Mouse (Mus musculus): ENCODE data around the gene Chrd. TPM values are rescaled to one million over a fixed set of nuclear protein-coding genes. Genes with fewer than 3 reads are reported as not detected.

Gene Chrd
- polyA plus RNA-seq, 1 experiment from 2014 or later, result 1.6 TPM

DNA sequence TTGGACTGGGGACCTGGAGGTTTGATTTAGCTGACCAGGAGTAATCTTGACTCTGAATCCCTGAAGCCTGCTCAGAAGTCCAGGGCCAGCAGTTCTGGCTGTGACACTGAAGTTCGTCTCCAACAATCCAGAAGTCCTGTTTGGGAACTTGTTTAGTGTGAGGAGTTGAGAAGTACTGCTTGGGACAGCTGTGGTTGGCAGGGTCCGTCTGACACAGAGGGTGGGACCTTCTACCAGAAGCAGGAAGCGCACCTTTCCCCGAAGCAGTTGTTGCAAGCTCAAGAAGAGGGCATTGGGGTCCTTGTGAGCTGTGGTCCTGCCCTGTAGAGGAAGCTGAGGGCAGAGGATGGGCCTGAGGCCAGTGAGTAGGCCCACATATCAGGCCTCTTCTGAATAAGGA is 7.2 kb upstream of the Chrd start:
- Histone ChIP-seq H3K4me3 (no peak overlapping the region), H3K9me3 (replicated peaks) (no peaks in the 10 kb centered on the region)
- 83% methylated on average over 4 of the region's 4 CpGs for WGBS

DNA sequence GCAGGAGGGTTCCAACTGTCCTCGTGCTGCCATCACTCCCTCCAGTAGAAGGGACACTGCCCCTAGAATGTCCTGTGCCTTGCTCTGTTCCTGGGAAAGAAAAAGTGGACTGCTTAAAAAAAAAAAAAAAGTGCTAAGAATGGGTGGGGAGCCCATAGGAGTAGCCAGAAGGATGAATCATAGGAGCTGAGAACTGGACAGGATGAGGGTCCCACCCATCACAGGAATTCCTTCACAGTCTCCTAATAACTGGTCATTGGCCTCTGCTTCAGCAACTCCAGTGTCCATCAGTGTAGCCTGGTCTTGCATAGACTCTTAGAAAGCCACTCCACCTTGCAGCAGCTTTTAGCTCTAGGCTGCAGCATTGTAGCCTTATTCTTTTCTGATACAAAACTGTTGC is 6.5 kb upstream of the Chrd start:
- 67% methylated on average over 1 of the region's 1 CpGs for WGBS
- no peak for DNase-seq (ENCODE audit: low spot score)
- H3K4me3 ChIP-seq, result no peak overlapping the region
- peaks cover 23% of the 10 kb centered on the region; the same call in 1 of the 2 replicates for H3K4me1 ChIP-seq
- H3K36me3 ChIP-seq, result peaks cover 13% of the 10 kb centered on the region
- no peaks in the 10 kb centered on the region for H3K9me3 ChIP-seq (replicated peaks)
- peaks cover 8% of the 10 kb centered on the region for H3K27me3 ChIP-seq (ENCODE audit: low read depth, poor library complexity, severe bottlenecking)
- H3K27ac ChIP-seq, result no peak overlapping the region

More for the DNA sequence above, 7.2 kb upstream of the Chrd start:
- H3K36me3 ChIP-seq, result peaks cover 20% of the 10 kb centered on the region
- DNase-seq (ENCODE audit: low spot score), result no peak
- H3K27ac ChIP-seq, result 0 out of 2 replicates have a peak overlapping the region, but pooled peaks have one; percentile 42
- peaks cover 23% of the 10 kb centered on the region; the same call in 1 of the 2 replicates for H3K4me1 ChIP-seq
- H3K27me3 ChIP-seq (ENCODE audit: low read depth, poor library complexity, severe bottlenecking), result peaks cover 6% of the 10 kb centered on the region; the same call in 1 of the 2 replicates

DNA sequence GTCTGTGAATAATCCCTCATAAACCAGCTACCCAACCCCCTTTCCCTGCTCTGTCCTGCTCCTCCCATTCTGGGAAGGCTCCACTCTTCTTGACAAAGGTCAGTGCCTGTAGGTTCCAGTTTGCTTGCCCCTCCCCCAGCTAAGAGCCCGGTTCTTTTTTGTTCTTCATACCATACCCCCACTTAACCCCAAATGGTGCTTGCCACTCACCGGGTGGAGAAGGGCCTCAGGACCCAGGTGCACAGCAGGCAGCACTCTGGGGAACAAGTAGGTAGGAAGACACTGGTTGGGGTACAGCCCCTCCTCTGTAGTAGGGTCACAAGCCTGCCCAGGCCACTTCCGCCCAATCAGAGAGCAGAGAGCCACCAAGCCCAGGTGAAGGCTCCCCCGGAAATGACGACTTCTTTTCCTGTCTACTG is 2.6 kb upstream of the Chrd start:
- WGBS, result 40% methylated on average over 5 of the region's 5 CpGs
- Histone ChIP-seq H3K27me3 (ENCODE audit: low read depth, poor library complexity, severe bottlenecking) (peaks cover 37% of the 10 kb centered on the region), H3K27ac (no peak overlapping the region), H3K36me3 (no peaks in the 10 kb centered on the region), H3K9me3 (replicated peaks) (no peaks in the 10 kb centered on the region), H3K4me3 (no peak overlapping the region), H3K4me1 (peaks cover 42% of the 10 kb centered on the region)
- DNase-seq (ENCODE audit: low spot score), result no peak

DNA sequence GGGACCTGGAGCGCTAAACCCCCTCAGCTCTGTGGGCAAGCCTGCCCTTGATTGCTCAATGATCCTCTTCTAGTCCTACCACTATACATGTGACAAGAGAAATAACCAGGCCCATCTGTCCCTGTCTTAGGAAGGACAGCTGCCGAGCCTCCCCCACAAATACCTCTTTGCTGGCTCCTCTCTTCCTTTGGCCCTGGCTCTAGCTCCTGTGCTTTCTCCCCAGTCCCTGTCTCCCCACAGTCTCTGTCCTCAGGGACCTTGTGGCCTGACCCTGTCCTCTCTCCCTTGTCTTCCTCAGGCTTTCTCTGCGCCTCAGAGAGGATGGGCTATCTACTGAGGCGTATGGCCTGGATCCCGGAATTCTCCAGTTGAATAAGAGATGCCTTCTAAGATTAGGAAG is 1.2 kb upstream of the Chrd start:
- Histone ChIP-seq H3K27ac (peak overlapping the region; percentile 89; the same call in 1 of the 2 replicates), H3K9me3 (replicated peaks) (no peaks in the 10 kb centered on the region), H3K4me1 (peaks cover 40% of the 10 kb centered on the region), H3K27me3 (ENCODE audit: low read depth, poor library complexity, severe bottlenecking) (peaks cover 51% of the 10 kb centered on the region), H3K36me3 (no peaks in the 10 kb centered on the region), H3K4me3 (no peak overlapping the region)
- DNase-seq (ENCODE audit: low spot score), result no peak
- 65% methylated on average over 5 of the region's 5 CpGs for WGBS

DNA sequence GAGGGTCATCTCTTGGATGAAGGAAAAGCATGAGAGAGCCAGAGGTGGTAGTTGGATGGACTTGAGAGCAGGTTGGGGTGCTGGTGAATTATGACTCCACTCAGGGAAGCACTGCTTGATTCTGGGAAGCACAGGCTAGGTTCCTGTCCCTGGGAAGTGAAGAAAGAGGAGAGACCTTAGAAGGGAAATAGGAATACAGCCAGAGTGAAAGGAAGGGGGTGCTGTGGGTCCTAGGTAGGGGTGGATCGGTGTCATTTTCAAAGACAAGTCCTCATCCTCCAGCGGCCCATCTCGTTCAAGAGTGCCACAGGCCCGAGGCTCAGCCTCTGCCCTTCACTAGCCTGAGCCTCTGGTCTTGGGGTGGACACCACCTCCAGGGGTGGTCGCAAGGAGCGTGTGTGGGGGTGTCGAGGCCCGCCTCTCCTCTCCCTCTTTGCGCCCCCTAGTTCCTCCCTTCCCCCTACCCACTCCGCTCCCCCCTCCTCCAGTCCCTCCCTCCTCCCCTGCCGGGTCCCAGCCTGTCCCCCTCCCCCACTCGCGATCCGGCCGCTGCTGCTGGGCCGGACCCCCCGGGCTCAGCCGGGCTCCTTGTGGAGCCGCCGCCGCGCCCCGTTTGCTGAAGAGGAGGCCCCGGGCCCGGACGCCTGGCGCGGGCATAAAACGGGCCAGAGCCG is 539 bp upstream of the Chrd start:
- Histone ChIP-seq H3K27ac (peak overlapping the region; percentile 89), H3K27me3 (ENCODE audit: low read depth, poor library complexity, severe bottlenecking) (peaks cover 58% of the 10 kb centered on the region), H3K9me3 (replicated peaks) (no peaks in the 10 kb centered on the region), H3K36me3 (no peaks in the 10 kb centered on the region), H3K4me1 (peaks cover 40% of the 10 kb centered on the region), H3K4me3 (peak overlapping the region; percentile 68)
- no peak for DNase-seq (ENCODE audit: low spot score)
- under 1% methylated on average over 30 of the region's 30 CpGs for WGBS

DNA sequence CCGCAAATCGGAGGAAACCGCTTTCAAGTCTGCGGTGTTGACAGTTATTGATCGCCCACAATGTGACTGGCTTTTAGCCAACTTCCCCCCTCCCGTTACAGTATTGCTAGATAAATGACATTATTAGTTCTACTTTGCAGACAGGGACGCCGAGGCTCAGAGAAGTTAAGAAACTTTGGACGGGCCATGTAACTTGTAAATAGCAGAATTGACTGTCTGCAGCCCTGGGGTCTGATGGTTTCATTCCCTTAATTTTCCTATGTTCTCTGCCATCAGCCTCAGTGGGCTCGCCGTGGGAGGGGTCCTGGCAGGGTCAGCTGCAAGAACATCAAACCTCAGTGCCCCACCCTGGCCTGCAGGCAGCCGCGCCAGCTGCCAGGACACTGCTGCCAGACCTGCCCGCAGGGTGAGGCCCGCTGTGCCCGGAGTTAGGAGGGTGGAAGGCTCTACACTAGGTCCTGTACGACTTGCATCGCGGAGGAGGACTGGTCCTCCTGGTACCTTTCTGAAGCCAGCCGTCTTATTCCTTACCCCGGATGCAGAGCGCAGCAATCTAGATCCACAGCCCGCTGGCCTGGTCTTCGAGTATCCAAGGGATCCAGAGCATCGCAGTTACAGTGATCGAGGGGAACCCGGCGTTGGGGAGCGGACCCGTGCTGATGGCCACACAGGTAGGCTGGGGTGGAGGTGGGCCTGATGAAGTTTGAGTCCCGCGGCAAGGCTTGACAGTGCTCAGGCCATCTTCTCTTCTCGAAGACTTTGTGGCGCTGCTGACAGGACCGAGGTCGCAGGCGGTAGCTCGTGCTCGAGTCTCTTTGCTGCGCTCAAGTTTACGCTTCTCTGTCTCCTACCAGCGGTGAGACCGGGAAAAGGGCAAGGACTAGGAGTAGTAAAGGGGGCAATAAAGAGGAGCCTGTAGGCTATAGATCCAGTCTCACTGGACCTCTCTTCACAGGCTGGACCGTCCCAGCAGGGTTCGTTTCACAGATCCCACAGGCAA is 1.1 kb downstream of the Chrd start, which contains the start of gene Thpo:
Gene Thpo (minus strand): TSS at position 781 of the 1,000 bp plus-strand sequence.
- Histone ChIP-seq H3K4me3 (peak within 1 kb of the TSS; percentile 68), H3K4me1 (peaks cover 40% of the 10 kb centered on the region), H3K9me3 (replicated peaks) (no peaks in the 10 kb centered on the region), H3K27me3 (ENCODE audit: low read depth, poor library complexity, severe bottlenecking) (peaks cover 64% of the 10 kb centered on the region), H3K27ac (peak within 1 kb of the TSS; percentile 89), H3K36me3 (no peaks in the 10 kb centered on the region)
- WGBS, result 1% methylated on average over 45 of the region's 45 CpGs
- DNase-seq (ENCODE audit: low spot score), result peak; percentile 57

DNA sequence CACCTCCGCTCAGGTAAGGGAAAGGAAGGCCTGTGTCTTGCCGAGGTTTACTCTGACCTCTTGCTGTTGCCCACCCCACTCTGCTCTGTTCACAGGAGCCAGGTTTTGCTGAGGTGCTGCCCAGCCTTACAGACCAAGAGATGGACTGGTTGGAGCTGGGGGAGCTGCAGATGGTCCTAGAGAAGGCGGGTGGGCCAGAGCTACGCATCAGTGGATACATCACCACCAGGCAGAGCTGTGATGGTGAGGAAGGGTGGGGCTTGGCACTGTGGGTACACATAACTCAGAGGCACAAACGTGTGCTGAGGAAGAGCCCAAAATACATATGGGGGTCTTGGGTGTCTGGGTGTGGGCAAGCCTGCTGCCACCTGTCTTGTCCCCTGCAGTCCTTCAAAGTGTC is 2.7 kb downstream of the Chrd start:
- 75% methylated on average over 5 of the region's 5 CpGs for WGBS
- peaks cover 62% of the 10 kb centered on the region for H3K27me3 ChIP-seq (ENCODE audit: low read depth, poor library complexity, severe bottlenecking)
- no peak overlapping the region for H3K27ac ChIP-seq

DNA sequence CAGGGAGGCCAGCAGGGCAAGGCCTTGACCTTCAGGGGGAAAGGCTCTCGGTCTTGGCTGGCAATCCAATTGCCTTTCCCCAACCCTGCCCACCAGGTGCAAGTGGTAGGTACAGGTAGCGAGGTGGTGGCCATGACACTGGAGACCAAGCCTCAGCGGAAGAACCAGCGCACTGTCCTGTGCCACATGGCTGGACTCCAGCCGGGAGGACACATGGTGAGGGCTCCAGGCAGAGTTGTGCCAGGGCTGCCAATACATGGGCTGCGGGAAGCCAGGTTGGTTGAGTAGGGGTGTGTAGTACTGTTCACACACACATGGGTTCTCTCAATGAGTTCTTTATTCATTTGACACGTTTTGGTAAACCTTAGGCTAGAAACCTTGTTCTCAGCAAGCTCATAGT is 3.2 kb downstream of the Chrd start:
- no peak overlapping the region for H3K4me3 ChIP-seq
- H3K36me3 ChIP-seq, result no peaks in the 10 kb centered on the region
- peak; percentile 24 for DNase-seq (ENCODE audit: low spot score)
- no peak overlapping the region for H3K27ac ChIP-seq
- 92% methylated on average over 7 of the region's 7 CpGs for WGBS
- H3K27me3 ChIP-seq (ENCODE audit: low read depth, poor library complexity, severe bottlenecking), result peaks cover 62% of the 10 kb centered on the region
- H3K4me1 ChIP-seq, result peaks cover 31% of the 10 kb centered on the region
- no peaks in the 10 kb centered on the region for H3K9me3 ChIP-seq (replicated peaks)

More for the DNA sequence above, 2.7 kb downstream of the Chrd start:
- Histone ChIP-seq H3K4me1 (peaks cover 32% of the 10 kb centered on the region), H3K9me3 (replicated peaks) (no peaks in the 10 kb centered on the region), H3K4me3 (no peak overlapping the region), H3K36me3 (no peaks in the 10 kb centered on the region)
- no peak for DNase-seq (ENCODE audit: low spot score)

DNA sequence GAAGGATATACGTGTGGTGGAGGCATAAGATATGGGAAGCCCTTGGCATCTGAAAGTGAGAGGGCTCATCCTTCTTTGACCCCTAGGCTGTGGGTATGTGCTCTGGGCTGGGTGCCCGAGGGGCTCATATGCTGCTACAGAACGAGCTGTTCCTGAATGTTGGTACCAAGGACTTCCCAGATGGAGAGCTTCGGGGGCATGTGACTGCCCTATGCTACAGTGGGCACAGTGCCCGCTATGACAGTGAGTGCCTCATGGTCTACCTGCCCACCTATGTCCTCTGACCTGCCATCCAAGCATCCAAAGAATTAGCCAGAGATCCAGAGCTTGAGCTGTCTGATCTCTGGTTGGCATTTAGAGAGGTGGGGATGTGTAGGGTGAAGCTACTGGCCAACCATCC is 3.9 kb downstream of the Chrd start:
- WGBS, result 90% methylated on average over 5 of the region's 5 CpGs
- no peak overlapping the region for H3K27ac ChIP-seq
- H3K4me3 ChIP-seq, result no peak overlapping the region
- peaks cover 28% of the 10 kb centered on the region for H3K4me1 ChIP-seq
- DNase-seq (ENCODE audit: low spot score), result no peak
- H3K36me3 ChIP-seq, result no peaks in the 10 kb centered on the region
- H3K9me3 ChIP-seq (replicated peaks), result no peaks in the 10 kb centered on the region
- peaks cover 56% of the 10 kb centered on the region for H3K27me3 ChIP-seq (ENCODE audit: low read depth, poor library complexity, severe bottlenecking)

DNA sequence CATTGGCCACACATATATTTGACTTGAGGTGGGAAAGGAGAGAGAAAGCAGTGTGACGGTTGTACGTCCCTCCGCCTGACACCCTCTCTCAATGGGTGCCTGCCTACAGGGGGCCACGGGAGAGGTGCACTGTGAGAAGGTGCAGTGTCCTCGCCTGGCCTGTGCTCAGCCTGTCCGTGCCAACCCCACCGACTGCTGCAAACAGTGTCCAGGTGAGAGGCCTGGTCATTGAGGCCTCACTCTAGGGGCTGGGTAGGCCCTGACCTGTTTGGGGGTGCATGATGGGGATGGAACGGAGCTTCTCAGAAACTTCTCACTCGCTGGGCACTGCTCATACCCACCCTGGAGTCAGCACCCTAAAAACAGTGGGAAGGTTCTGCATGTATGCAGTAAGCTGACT is 6.9 kb downstream of the Chrd start:
- no peaks in the 10 kb centered on the region for H3K4me1 ChIP-seq
- H3K4me3 ChIP-seq, result no peak overlapping the region
- WGBS, result 88% methylated on average over 9 of the region's 9 CpGs
- H3K36me3 ChIP-seq, result no peaks in the 10 kb centered on the region
- DNase-seq (ENCODE audit: low spot score), result peak; percentile 25
- H3K9me3 ChIP-seq (replicated peaks), result no peaks in the 10 kb centered on the region
- H3K27me3 ChIP-seq (ENCODE audit: low read depth, poor library complexity, severe bottlenecking), result peaks cover 36% of the 10 kb centered on the region
- H3K27ac ChIP-seq, result no peak overlapping the region

DNA sequence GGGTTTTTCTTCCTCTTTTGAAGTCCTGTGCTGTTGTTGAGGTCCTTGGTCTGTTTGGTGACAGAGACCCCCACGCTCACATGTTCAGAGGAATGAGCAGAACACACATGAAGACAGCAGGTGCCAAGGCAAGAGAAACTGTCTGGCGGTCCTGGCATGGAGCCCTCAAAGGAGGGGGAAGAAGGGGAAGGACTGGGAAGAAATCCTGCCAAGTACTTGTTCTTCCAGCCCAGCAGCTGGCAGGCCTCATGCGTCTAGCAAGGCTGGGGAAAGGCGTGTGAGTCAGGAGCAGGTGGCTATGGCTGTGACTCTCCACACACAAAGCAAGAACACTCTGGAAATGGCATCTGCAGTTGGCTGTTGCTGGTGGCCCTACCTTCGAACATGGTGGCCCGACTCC is 13.7 kb downstream of the Chrd start:
- no peaks in the 10 kb centered on the region for H3K27me3 ChIP-seq (ENCODE audit: low read depth, poor library complexity, severe bottlenecking)
- no peak overlapping the region for H3K4me3 ChIP-seq
- H3K9me3 ChIP-seq (replicated peaks), result no peaks in the 10 kb centered on the region
- no peak for DNase-seq (ENCODE audit: low spot score)
- H3K4me1 ChIP-seq, result peaks cover 6% of the 10 kb centered on the region
- H3K27ac ChIP-seq, result no peak overlapping the region
- WGBS, result 80% methylated on average over 6 of the region's 6 CpGs
- H3K36me3 ChIP-seq, result no peaks in the 10 kb centered on the region

DNA sequence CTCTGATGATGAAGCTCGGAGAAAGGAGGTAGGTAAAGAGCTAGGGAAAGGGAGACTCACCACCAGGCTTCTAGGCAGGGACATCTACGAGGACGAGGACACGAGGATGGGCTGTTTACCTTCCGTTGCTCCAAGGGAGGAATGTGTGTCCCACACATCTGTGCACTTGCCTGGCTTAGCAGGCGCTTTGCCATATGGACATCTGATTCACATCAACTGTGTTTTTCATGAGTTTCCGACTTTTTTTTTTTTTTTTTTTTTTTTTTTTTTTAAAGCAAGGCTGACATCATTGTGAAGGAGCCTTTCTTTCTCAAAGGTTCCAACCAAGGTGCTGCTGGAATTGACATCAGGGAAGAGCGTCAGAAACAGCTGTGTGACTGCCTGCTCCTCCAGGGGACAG is 17.6 kb downstream of the Chrd start:
- 55% methylated on average over 8 of the region's 8 CpGs for WGBS
- no peak overlapping the region for H3K4me3 ChIP-seq
- H3K27ac ChIP-seq, result no peak overlapping the region
- no peak for DNase-seq (ENCODE audit: low spot score)
- H3K9me3 ChIP-seq (replicated peaks), result no peaks in the 10 kb centered on the region
- no peaks in the 10 kb centered on the region for H3K36me3 ChIP-seq
- H3K4me1 ChIP-seq, result peaks cover 6% of the 10 kb centered on the region
- H3K27me3 ChIP-seq (ENCODE audit: low read depth, poor library complexity, severe bottlenecking), result no peaks in the 10 kb centered on the region

DNA sequence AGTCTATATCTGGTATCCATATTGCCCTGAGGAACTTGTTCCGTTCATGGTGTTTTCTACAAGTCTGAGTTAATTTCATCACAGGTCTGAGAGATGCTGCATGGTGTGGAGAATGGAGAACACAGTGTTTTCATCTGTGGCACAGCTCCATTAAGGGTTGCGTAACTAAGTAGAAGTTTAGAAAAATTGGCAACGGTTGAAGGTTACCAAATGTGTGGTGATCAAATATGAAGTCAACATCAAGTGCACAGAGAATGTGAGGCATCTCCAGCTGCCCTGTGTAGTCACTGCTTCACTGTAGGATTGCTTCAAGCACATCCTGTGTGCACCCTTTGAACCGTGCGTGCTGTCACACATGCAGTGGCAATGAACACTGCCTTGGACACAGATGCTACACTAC is 23.1 kb downstream of the Chrd start:
- Histone ChIP-seq H3K9me3 (replicated peaks) (no peaks in the 10 kb centered on the region), H3K36me3 (no peaks in the 10 kb centered on the region), H3K4me3 (no peak overlapping the region), H3K27me3 (ENCODE audit: low read depth, poor library complexity, severe bottlenecking) (no peaks in the 10 kb centered on the region), H3K27ac (no peak overlapping the region), H3K4me1 (no peaks in the 10 kb centered on the region)
- WGBS, result 94% methylated on average over 5 of the region's 5 CpGs
- no peak for DNase-seq (ENCODE audit: low spot score)

Data from limb, embryonic 10.5 days (tissue).